Mouse (Mus musculus): ENCODE measurements around the gene Ppp6c. TPM values are rescaled to one million over a fixed set of nuclear protein-coding genes. Genes with fewer than 3 reads are reported as not detected.

Gene Ppp6c
- polyA plus RNA-seq, 1 experiment from 2014 or later = 53.9 TPM

- DNase-seq (ENCODE audit: low read depth, low spot score) (no peak), ATAC-seq (no peak)
- in situ Hi-C loops (cut with MboI; ENCODE audit: low pct_unique_long_range_greater_than_20kb) = no loop called here
- no peak for TF ChIP-seq CTCF (IDR thresholded peaks at IDR 0.05)
- CTCF ChIA-PET = no interaction called here
- POLR2A ChIA-PET = no interaction called here
- no peaks in the 10 kb centered on the region for H3K27me3 ChIP-seq
These were observed 22.9 kb downstream of the Ppp6c start for GRCm38 (mm10) chr2:39203359-39203758.

GRCm38 (mm10) chr2:39194809-39195208 lies 31.4 kb downstream of the Ppp6c start:
- ChIA-PET CTCF (interaction anchor here (0.6 to 1.6 kb wide), 3 partner anchors 11 to 97 kb away, joined by 3 to 7 read pairs (median 4); no protein-coding TSS in a partner anchor), POLR2A (no interaction called here)
- TF ChIP-seq CTCF (IDR thresholded peaks at IDR 0.05) = no peak
- in situ Hi-C loops (cut with MboI; ENCODE audit: low pct_unique_long_range_greater_than_20kb) = no loop called here
- no peaks in the 10 kb centered on the region for H3K27me3 ChIP-seq
- ATAC-seq (no peak), DNase-seq (ENCODE audit: low read depth, low spot score) (no peak)

GRCm38 (mm10) chr2:39190561-39191056 lies 35.6 kb downstream of the Ppp6c start, which contains the start of gene Scai:
TSS of gene Scai (minus strand) at chr2:39190734.
- peak; percentile 91 for DNase-seq (ENCODE audit: low read depth, low spot score)
- TF ChIP-seq CTCF (IDR thresholded peaks at IDR 0.05) = peak; percentile 96
- H3K27me3 ChIP-seq = no peaks in the 10 kb centered on the region
- CTCF ChIA-PET = interaction anchor here (0.8 to 1.3 kb wide), 4 partner anchors 12 to 87 kb away, joined by 3 to 6 read pairs (median 3); no protein-coding TSS in a partner anchor
- ATAC-seq = peak; percentile 100
- in situ Hi-C loops (cut with MboI; ENCODE audit: low pct_unique_long_range_greater_than_20kb) = no loop called here
- POLR2A ChIA-PET = no interaction called here

GRCm38 (mm10) chr2:39189961-39190560 lies 36.2 kb downstream of the Ppp6c start:
- TF ChIP-seq CTCF (IDR thresholded peaks at IDR 0.05) = no peak
- DNase-seq (ENCODE audit: low read depth, low spot score) (no peak), ATAC-seq (peak; percentile 48)
- in situ Hi-C loops (cut with MboI; ENCODE audit: low pct_unique_long_range_greater_than_20kb) = no loop called here
- CTCF ChIA-PET = interaction anchor here (0.8 to 1.6 kb wide), 3 partner anchors 26 to 87 kb away, joined by 3 to 5 read pairs (median 3); no protein-coding TSS in a partner anchor
- POLR2A ChIA-PET = no interaction called here
- H3K27me3 ChIP-seq = no peaks in the 10 kb centered on the region

- POLR2A ChIA-PET = interaction anchor here (0.6 to 0.7 kb wide), 3 partner anchors 25 to 58 kb away, joined by 3 to 5 read pairs (median 4); no protein-coding TSS in a partner anchor
- CTCF ChIA-PET = no interaction called here
- H3K27me3 ChIP-seq = no peaks in the 10 kb centered on the region
- TF ChIP-seq CTCF (IDR thresholded peaks at IDR 0.05) = no peak
- in situ Hi-C loops (cut with MboI; ENCODE audit: low pct_unique_long_range_greater_than_20kb) = no loop called here
- ATAC-seq (no peak), DNase-seq (ENCODE audit: low read depth, low spot score) (no peak)
These were observed 40.3 kb downstream of the Ppp6c start for GRCm38 (mm10) chr2:39185942-39186341.

GRCm38 (mm10) chr2:39183587-39183986 lies 42.7 kb downstream of the Ppp6c start:
- DNase-seq (ENCODE audit: low read depth, low spot score) (no peak), ATAC-seq (no peak)
- ChIA-PET CTCF (interaction anchor here (1.2 to 2.4 kb wide), 4 partner anchors 16 to 169 kb away, joined by 3 to 6 read pairs (median 3); no protein-coding TSS in a partner anchor), POLR2A (no interaction called here)
- H3K27me3 ChIP-seq = no peaks in the 10 kb centered on the region
- in situ Hi-C loops (cut with MboI; ENCODE audit: low pct_unique_long_range_greater_than_20kb) = no loop called here
- no peak for TF ChIP-seq CTCF (IDR thresholded peaks at IDR 0.05)

- ATAC-seq (no peak), DNase-seq (ENCODE audit: low read depth, low spot score) (no peak)
- H3K27me3 ChIP-seq = no peaks in the 10 kb centered on the region
- no peak for TF ChIP-seq CTCF (IDR thresholded peaks at IDR 0.05)
- POLR2A ChIA-PET = interaction anchor here (0.8 kb wide), 1 partner anchor 25 kb away, joined by 4 read pairs; no protein-coding TSS in a partner anchor
- in situ Hi-C loops (cut with MboI; ENCODE audit: low pct_unique_long_range_greater_than_20kb) = no loop called here
- CTCF ChIA-PET = no interaction called here
These were observed 65.3 kb downstream of the Ppp6c start for GRCm38 (mm10) chr2:39160996-39161395.

- ChIA-PET POLR2A (no interaction called here), CTCF (interaction anchor here (0.9 to 1.6 kb wide), 5 partner anchors 11 to 55 kb away, joined by 3 to 4 read pairs (median 3); no protein-coding TSS in a partner anchor)
- DNase-seq (ENCODE audit: low read depth, low spot score) (no peak), ATAC-seq (no peak)
- H3K27me3 ChIP-seq = no peaks in the 10 kb centered on the region
- no peak for TF ChIP-seq CTCF (IDR thresholded peaks at IDR 0.05)
- in situ Hi-C loops (cut with MboI; ENCODE audit: low pct_unique_long_range_greater_than_20kb) = no loop called here
These were observed 68.3 kb downstream of the Ppp6c start for GRCm38 (mm10) chr2:39157916-39158315.

- POLR2A ChIA-PET = no interaction called here
- TF ChIP-seq CTCF (IDR thresholded peaks at IDR 0.05) = no peak
- ATAC-seq = no peak
- no peak for DNase-seq (ENCODE audit: low read depth, low spot score)
- in situ Hi-C loops (cut with MboI; ENCODE audit: low pct_unique_long_range_greater_than_20kb) = no loop called here
- CTCF ChIA-PET = no interaction called here
- H3K27me3 ChIP-seq = no peaks in the 10 kb centered on the region
These were observed 69.4 kb downstream of the Ppp6c start for GRCm38 (mm10) chr2:39156821-39157220.

GRCm38 (mm10) chr2:39150943-39151342 lies 75.3 kb downstream of the Ppp6c start:
- H3K27me3 ChIP-seq = no peaks in the 10 kb centered on the region

GRCm38 (mm10) chr2:39148075-39148474 lies 78.2 kb downstream of the Ppp6c start:
- H3K27me3 ChIP-seq = no peaks in the 10 kb centered on the region
- DNase-seq (ENCODE audit: low read depth, low spot score) = no peak
- ATAC-seq = no peak
- in situ Hi-C loops (cut with MboI; ENCODE audit: low pct_unique_long_range_greater_than_20kb) = no loop called here
- CTCF ChIA-PET = no interaction called here
- no peak for TF ChIP-seq CTCF (IDR thresholded peaks at IDR 0.05)
- POLR2A ChIA-PET = interaction anchor here (0.5 to 1.3 kb wide), 2 partner anchors 9 to 11 kb away, joined by 5 to 10 read pairs; no protein-coding TSS in a partner anchor

More at GRCm38 (mm10) chr2:39150943-39151342, 75.3 kb downstream of the Ppp6c start:
- ChIA-PET POLR2A (no interaction called here), CTCF (no interaction called here)
- no peak for TF ChIP-seq CTCF (IDR thresholded peaks at IDR 0.05)
- ATAC-seq (no peak), DNase-seq (ENCODE audit: low read depth, low spot score) (no peak)
- in situ Hi-C loops (cut with MboI; ENCODE audit: low pct_unique_long_range_greater_than_20kb) = no loop called here

Data from Patski (cell line).